Mouse (Mus musculus) MN1 (cell line): ENCODE results near the gene Cdc42se1.

Experiments
- DNase-seq: peaks from one replicate; pipeline ENCODE4 v3.0.0-alpha.2; 2016; ENCODE audit warnings: low spot score

Cdc42se1 gene

DNA sequence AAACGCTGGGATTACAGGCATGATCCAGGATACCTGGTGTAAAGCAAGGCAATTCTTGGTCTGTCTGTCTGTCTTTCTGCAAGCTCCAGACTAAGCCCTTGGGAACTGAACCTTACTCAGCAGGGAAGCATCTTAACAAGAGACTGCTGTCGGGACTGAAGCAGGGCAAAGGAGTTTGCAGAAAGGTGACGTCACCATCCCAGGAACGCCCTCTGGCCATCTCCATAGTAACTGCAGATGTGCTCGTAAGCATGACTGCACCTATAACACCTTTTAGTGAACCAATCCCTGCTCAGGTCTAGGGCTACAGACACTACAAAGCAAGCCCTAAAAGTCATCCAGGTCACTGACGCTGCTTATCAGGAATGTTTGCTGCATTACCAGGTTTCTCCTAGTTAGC, 4.2 kb upstream of the Cdc42se1 start:
- DNase-seq = peak; percentile 34

- DNase-seq = peak; percentile 31
These were observed 1.3 kb upstream of the Cdc42se1 start for GRCm38 (mm10) chr3:95227214-95227613.

- DNase-seq = peak; percentile 23
These were observed 605 bp downstream of the Cdc42se1 start for GRCm38 (mm10) chr3:95228894-95229780.

DNA sequence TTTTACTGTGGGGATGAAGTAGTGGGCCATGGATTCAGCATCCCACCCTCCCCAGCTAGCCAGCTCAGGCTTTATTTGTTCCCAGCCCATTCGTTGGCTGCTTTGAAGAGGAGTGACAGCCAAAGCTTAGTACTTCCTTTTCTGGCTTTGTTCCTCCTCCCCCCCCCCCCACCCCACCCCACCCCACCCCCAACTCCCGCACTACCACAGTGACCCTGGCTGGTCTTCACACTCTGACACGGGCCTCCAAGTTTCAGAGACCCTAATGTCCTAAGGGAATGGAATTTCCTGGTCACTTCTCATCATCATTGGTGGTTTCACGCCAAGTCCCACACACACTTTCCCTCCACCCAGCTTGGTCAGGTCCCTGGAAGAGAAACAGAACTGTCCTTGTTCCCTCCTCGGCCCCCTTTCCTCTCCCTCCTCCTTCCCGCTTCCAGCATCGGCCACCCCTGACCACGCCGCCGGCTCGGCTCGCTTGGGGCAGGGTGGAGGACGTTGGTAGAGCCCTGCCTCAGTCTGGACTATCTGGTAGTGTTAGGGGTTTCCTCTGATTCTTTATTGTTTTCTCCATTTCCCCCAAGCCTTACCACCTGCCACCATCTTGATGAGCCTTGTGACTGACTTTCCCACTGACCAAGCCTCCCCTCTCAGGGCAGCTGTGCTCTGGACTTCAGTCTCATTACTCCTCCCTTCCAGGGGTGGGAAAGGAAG, 1.4 kb downstream of the Cdc42se1 start:
- DNase-seq = no peak

DNA sequence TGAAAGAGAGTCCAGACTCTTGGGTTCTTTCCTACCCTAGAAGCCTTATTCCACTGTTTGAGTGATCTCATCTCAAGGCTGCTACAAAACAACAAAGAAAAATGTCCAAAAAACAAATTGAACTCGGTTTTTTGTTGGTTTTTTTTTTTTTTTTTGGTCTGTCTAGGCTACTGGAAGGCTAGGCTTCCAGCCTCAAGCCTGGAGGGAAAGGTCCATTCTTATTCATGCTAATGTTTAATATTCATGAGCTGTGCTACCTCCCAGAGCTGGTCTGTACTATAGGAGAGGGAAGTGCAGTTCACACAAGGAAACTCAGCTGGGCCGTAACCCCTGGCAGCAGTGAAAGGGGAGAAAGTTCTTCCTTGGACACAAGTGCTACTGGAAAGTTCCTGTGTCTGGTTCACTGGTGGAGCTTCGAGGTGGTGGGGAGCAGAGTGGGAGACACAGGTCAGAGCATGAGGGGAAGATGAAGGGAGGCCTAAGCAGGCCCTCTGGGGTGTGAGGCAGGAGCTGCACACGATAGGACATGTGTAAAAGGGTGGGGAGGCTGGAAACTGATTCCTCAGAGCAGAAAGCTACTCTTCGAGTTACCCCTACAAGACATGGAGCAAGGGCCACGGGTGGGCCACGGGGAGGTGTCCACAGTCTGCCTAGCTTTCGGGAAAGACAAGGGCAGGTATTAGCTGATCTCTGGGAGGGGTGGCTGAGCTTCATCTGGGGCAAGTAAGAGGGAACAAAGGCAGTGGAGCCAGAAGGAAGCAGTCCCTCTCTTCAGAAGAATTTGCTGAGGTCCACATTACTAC, 2.2 kb downstream of the Cdc42se1 start:
- no peak for DNase-seq

GRCm38 (mm10) chr3:95231298-95232221, 3.0 kb downstream of the Cdc42se1 start, which contains the start of gene Mllt11:
Gene Mllt11, minus strand, starts transcription at chr3:95232171.
- no peak for DNase-seq

DNA sequence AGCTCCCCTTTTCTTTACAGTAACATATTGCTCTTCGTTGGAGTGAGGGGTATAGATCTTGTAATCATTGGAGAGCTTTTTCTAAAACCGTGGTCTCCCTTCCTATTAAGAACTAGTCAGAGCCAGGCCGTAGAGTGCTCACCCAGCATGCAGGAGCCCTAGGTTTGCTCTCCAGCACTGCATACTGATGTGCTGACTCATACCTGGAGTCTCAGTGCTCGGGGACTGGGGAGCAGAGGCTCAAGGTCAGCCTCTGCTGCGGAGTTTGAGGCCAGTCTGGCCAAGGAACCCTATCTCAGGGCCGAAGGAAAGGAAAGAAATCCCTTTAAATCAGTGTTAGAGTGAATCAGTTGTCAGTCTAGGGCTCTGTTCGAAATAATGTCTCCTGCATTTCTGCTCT, 4.2 kb downstream of the Cdc42se1 start:
- peak; percentile 32 for DNase-seq

- DNase-seq = no peak
These were observed 4.9 kb downstream of the Cdc42se1 start for GRCm38 (mm10) chr3:95233303-95233980.

DNA sequence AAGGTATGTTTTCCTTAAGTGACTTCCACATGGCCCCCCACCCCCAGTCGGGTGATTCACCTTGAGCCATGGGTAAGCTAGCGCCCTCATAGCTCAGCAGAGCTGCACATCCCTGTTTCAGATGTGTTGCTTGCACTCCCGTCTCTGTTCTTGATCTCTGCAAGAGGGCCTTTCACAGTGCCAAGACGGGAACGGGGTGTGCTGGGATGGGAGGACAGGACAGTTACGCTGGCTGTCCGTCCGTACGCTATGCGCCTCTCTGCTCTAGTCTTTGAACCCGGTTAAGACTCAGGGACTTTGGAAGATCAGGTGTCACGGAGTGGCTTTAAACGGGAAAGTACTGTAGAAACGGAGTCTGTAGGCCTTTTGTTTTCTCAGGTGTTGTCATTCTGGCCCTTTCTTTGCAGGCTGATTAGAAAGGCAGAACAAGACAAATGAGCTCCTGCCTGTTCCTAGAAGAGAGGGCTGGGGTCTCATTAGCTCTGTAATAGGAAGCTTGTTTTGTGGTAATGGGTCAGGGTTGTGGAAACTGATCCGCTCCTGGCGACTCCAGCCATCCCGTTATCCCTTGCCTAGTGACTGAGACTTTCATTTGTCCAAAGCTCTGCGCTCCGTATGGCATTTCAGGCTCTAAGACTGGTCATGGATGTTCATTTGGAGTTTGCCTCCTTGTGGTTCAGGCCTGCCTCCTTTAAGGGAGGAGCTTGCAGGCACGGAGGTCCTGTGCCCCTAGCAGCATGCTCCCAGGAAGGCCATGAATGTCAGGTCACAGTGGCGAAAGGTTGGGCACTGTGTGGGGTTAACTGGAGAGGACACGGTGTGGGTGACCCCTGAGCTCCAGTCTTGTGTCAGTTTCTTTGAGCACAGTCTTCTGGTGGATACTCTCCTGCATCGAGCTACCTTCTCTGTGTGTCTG, 7.1 kb downstream of the Cdc42se1 start:
- DNase-seq = no peak

- DNase-seq = no peak
These were observed 9.1 kb downstream of the Cdc42se1 start for GRCm38 (mm10) chr3:95237541-95238099.

DNA sequence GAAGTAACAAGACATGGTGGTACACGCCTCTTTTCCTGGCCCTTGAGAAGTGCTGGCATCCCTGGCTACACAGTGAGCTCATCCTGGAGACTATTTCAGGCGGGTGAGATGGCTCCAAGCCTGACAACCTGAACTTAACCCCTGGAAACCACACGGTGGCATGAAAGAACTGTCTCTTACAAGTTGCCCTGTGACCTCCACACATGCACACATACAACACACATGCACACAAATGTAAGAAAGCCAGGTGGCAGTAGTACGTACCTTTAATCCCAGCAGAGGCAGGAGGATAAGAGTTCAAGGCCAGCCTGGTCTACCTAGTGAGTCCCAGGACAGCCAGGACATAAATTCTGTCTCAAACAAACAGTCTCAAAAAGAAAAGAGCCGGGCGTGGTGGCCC, 10.5 kb downstream of the Cdc42se1 start:
- no peak for DNase-seq

DNA sequence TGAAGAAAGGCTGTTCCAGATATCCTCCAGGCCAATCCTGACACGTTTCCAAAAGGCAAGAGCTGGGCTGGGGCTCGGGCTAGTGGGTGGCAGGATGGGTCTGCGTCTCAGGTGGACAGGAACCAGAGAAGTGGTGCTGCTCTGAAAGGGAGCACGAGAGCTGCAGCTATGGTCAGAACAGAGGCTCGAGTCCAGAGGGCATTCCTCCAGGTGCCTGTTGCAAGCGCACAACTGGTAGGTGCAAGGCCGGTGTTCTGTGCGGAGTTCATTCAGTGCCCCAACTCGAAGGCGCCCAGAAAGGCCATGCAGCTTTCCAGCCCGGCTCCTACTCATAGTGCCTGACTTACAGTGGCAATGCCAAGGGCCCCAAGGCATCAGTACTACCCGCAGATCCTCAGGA, 11.4 kb downstream of the Cdc42se1 start:
- no peak for DNase-seq

GRCm38 (mm10) chr3:95240900-95241299, 12.4 kb downstream of the Cdc42se1 start:
- no peak for DNase-seq

DNA sequence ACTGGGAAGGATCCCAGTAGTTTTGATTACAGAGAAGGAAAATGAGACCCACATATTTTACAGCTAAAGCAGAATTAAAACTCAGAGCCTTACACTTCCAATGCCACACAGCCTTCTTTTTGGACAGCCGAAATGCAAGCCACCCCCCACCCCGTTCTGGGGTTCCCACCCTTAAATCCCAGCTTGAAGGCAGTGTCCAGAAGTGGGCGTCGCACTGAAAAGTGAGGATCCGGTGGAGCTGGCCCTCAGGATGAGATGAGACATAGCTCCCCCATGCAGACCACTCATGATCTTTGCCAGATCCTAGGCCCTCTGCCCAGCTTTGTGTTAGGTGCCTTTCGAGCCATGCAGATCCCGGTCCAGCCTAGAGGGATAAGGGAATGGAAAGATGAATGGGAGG, 13.0 kb downstream of the Cdc42se1 start, which contains the start of gene Gm128:
Gm128 (minus strand) TSS at position 101 of the 400 bp plus-strand sequence.
- no peak for DNase-seq

- no peak for DNase-seq
These were observed 14.6 kb downstream of the Cdc42se1 start for GRCm38 (mm10) chr3:95243086-95243485.

GRCm38 (mm10) chr3:95246465-95247231, 18.1 kb downstream of the Cdc42se1 start:
- peak; percentile 82 for DNase-seq

DNA sequence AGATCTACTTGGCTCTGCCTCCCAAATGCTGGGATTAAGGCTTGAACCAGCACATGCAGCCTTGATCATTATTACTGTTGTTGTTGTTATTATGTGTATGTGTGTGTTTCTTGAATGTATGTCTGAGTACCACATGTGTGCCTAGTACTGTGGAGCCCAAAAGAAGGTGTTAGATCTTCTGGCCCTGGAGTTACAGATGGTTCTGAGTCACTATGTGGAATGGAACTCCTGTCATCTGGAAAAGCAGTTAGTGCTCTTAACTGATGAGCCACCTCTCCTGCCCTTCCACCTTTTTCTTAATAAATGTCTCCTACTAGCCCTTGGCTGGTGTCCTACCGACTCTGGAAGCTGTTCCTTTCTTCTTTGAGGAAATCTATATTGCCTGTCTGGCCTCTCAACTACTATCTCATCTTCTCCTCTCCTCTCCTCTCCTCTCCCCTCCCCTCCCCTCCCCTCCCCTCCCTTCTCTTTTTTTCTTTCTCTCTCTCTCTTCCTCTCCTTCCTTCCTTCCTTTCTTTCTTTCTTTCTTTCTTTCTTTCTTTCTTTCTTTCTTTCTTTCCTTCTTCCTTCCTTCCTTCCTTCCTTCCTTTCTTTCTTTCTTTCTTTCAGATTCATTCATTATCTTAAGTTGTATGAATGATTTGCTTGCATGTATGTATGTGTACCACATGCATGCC, 19.3 kb downstream of the Cdc42se1 start:
- DNase-seq = no peak

DNA sequence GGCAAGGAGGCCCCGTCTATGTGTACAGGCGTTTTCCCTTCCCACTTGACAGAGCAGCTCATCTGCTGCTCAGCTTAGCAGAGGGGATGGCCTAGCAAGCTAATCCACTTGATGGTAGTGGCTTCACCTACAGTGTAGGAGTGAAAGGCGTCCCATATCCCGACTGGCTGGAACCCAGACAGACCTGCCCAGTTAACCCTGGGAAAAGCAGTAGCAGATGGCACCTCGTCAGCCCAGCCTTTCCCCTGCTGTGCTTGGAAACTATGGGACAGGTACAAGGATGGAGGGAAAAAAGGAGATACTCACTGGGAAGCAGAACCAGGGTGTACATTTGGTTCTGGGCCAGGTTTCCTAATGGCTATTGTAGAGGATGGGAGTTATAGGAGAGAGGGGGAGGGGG, 21.8 kb downstream of the Cdc42se1 start:
- DNase-seq = no peak
